Mouse (Mus musculus) cerebellum, postnatal 25 days (tissue): ENCODE measurements around the gene Kcnk18.

Experiments
- DNase-seq, 2 experiments: peaks; one replicate each; pipeline ENCODE4 v3.0.0; 2021; ENCODE audit warnings: mixed read lengths in 2 of 2

Kcnk18 gene

DNA sequence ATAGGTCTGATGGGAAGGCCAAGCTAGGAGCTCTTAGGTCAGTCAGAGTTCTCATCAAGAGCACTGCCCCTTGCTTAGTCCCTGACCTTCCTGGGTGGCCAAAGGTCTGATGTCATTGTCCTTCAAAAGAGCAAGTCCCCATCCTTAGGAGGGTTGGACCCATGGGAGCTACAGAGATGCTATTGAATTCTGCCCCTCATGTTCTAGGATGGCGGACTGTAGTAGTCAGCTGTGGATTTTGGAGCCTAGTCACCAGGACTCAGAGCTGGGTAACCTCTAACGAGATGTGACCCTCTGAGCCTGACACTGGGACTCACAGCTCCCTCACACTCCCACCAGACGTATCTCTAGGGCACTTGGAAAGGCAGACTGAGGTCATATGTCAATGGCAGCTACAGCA, 9.4 kb downstream of the Kcnk18 start:
- DNase-seq, result no peak

DNA sequence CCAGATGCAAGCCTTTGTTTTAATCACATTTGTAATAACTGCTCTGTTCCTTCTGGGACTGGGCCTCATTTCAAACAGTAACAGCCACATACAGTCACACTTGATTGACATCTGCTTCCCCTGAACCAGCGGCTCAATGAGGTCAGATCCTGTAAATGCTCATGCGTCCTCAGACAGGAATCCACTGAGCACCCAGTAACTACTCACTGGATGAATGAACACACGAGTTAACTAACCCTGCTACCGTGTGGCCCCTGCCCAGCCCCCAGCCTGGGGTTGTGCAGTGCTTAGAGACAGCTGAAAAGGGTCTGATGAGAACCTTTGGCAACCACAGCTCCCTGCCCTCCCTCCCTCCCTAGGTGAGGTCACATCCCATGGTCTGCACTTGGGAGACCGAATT, 13.8 kb downstream of the Kcnk18 start:
- no peak for DNase-seq

GRCm38 (mm10) chr19:59235001-59235400, 16.0 kb downstream of the Kcnk18 start:
- DNase-seq, result no peak

DNA sequence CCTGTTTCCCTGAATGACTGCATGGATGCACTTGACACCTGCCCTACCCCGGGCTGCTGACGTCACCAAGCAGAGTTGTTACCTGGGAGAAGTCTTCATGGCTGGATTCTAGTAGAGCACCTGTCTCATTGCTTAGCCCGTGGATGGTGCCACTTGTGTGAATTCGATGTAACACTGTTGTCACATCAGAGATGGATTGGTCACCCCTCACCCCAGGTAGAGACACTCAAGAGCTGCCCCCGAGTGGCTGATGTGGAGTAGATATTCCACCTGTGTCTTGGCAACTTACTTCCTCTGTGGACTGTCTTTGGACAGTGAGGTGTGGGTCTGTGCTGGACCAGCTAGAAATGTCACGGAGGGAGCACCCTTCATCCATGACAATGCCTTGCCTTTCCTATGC, 17.0 kb downstream of the Kcnk18 start:
- DNase-seq, result no peak

DNA sequence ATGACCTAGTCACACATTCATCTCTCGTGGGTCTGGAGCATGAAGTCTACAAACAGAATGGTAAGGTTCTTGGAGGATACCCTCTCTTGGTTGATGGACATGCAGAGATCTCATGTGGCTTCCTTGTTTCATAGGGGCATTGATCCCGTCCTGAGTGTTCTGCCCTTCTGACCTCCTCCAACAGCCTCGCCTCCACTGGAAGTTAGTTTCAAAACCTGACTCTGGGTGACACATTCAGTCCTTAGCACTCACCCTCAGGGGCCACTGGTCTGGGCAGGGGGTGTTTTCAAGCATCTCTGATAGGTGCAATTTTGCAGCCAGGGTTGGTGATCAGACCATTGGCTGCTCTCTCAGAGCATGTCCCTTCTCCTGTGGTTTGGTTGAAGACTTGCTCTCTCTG, 19.6 kb downstream of the Kcnk18 start:
- DNase-seq, result no peak

DNA sequence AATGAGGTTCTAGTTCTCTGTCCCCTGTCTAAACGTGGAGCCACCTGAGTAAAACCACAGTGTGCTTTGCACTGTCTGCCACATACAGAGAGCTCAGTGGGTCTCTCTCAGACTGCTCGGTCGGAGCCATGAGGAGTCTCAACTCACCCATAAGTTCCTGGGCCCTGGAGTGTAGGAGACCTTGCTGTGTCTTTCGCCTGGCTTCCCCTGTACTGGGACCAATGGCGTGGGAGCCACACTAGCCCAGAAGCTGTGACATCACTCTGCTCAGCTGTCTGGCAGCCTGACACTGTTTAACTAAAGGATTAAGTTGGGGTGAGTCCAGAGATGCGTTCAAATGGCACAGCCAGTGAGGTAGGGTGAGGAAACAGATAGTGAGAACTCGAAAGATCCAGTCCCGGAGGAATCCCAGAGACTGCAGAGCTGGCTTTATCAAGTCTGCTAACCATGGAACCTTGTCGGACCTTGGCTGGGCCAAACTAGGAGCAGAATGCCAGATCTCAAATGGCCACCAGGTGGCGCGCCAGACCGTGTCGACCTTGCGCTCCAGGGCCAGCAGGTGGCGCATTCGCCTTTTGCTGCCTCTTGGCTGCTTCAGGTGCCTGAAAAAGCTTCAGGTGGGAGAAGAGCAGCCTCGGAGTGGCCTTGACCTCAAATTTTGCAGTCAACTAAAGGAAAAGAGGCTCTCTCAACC, 20.3 kb downstream of the Kcnk18 start:
- DNase-seq, result peak; percentile 90 to 92

DNA sequence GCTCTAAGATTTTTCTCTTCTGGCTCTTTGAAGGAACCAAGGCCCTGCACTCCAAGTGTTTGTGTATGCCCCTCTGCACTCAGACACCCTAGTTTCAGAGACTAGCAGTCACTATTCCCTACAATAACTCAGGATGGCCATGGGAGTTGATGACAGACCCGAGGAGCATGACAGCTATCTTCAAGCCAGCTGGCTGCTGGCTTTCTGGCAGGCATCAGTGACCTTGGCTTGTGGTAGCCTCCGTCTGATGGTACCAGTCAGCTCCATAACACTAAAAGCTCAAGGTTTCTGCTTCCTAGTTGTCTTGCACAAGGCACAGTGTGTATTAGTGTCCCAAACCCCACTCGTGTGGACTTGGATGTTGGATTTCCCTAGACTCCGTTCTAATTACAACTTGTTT, 23.0 kb downstream of the Kcnk18 start:
- no peak for DNase-seq

- no peak for DNase-seq
Observed at GRCm38 (mm10) chr19:59243057-59243456, 24.0 kb downstream of the Kcnk18 start.

DNA sequence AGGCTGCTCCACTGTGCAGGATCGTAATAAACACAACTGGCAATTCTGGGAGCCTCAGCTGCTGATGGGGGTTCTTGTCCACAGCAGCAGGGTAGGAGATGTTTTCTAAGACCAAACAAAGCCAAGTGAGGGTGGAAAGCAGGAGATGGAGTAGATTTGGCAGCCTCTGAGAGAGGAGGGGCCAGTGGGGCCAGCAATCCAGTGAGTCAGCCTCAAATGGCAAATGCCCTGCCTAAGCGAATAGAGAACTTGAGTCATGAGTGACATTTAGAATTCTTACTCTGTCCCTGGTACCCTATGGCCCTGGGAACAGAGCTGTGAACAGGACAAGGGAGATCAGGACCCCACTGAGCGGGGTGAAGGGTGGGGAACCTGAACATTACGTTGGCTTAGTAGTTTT, 29.1 kb downstream of the Kcnk18 start:
- DNase-seq, result no peak

GRCm38 (mm10) chr19:59248553-59249286, 29.7 kb downstream of the Kcnk18 start:
- DNase-seq, result no peak

GRCm38 (mm10) chr19:59252651-59253050, 33.6 kb downstream of the Kcnk18 start:
- DNase-seq, result no peak

DNA sequence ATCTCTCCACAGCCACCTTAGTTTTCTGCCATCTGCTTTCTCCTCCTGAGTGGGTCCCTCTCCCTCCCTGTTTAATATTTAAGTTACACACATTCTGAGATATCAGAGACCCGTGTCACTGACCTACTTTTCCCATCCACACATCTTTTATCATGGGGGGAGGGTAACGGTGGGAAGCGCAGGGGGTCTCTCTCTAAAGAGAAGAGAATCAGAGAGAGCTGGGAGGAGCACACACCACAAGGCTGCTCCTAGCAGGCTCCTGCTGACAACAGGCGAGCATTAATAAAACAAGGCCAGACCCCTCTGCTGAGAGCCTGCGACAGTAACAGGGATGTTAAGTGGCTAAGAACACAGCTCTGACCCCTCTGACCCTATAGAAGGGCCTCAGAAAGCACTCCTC, 40.6 kb downstream of the Kcnk18 start:
- no peak for DNase-seq

DNA sequence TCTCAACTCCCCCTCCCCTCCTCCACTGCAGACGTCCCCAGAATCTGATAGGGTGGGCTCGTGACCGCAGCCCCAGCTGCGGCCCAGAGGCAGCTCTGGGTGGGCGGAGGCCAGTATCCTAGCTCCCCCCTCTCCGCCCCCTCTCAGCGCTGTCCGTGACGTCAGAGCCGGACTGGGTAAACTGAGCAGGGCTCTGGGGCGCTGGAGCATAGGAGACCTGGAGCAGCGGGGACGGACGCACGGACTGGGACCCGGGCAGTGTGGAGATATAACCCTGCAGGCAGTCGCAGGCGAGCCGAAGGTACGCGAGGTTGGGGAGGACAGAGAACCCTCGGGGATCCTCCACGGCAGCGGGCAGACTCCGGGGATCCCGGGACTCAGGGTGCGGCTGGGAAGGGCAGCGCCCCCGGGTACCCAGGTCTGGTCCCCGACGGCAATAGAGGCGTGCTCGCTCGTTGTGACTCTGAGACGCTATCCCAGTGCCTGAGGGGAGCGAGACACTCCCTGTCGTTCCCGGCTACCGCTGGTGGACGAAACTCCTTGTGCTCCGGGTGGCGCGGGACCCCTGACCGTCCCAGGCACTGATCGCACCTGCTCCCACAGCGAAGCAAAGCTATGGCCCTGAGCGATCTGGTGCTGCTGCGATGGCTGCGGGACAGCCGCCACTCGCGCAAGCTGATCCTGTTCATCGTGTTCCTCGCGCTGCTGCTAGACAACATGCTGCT, 41.9 kb downstream of the Kcnk18 start, which contains the start of gene Slc18a2:
Gene Slc18a2, plus strand, starts transcription at position 179 of the 725 bp plus-strand sequence.
- no peak for DNase-seq

- DNase-seq, result no peak
Observed at GRCm38 (mm10) chr19:59261604-59262003, 42.6 kb downstream of the Kcnk18 start.

DNA sequence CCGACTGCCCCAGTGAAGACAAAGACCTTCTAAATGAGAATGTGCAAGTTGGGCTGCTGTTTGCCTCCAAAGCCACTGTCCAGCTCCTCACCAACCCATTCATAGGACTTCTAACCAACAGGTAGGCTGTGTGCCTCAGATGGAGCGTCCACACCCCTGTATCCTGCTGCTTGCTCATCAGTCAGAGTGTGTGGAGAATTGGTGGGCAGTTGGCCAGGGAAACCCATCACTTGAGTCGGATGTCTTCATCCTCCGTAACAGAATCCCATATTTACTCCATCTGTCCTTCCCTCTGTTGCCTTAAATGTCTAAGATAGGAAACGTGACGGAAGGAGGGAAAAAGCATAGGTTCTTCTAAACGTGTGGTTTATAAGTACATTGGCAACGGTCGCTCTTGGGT, 44.2 kb downstream of the Kcnk18 start:
- no peak for DNase-seq

- no peak for DNase-seq
Observed at GRCm38 (mm10) chr19:59264838-59265532, 46.0 kb downstream of the Kcnk18 start.

GRCm38 (mm10) chr19:59265907-59266306, 46.9 kb downstream of the Kcnk18 start:
- no peak for DNase-seq

GRCm38 (mm10) chr19:59267417-59267963, 48.5 kb downstream of the Kcnk18 start:
- DNase-seq, result no peak

DNA sequence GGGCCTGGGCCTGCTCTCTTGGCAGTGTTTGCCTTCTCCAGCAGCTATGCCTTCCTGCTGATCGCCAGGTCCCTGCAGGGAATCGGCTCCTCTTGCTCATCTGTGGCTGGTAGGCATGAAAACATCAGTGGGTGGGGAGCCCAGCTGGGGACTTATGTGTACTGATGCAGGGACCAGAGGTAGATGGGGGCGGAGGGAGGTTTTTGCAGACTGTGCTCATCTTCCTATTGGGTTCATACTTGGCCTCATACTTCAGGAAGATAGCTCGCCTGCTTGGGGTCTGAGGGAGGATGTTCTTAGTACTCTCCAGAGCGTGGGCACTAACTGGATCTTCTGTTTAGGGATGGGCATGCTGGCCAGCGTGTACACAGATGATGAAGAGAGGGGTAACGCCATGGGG, 54.2 kb downstream of the Kcnk18 start:
- no peak for DNase-seq

DNA sequence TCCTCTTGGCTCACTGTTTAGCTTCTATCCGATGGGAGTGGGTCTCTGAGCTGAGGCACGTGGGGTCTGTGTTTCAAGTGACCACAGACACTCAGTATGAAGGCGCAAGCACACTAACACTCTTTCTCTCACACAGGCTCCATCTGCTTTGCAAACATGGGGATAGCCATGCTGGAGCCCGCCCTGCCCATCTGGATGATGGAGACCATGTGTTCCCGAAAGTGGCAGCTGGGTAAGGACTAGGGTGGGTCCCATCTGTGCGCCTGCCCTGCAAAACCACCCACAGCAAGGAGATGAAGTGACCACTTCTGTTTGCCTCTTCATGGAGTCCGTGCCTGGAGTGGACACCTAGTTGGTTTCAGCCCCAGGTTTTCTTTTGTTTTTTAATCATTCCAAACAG, 57.3 kb downstream of the Kcnk18 start:
- no peak for DNase-seq

DNA sequence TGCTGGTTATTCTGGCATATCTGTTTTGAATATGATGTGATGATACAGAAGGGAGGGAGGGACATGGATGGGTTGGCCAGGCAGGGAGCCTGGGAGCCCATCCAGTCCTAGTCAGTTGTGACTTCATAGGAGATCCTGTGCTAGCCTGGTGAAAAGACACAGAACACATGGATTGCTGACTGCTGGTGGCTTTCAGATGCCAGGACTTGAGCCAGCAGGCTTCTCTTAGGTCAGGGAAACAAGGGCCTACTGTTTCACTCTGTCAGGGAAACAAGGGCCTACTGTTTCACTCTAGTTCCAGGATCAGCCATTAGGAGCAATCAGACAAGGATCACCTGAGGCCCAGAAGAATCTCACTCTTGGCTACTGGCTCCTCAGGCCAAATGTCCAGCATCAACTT, 61.8 kb downstream of the Kcnk18 start:
- no peak for DNase-seq

DNA sequence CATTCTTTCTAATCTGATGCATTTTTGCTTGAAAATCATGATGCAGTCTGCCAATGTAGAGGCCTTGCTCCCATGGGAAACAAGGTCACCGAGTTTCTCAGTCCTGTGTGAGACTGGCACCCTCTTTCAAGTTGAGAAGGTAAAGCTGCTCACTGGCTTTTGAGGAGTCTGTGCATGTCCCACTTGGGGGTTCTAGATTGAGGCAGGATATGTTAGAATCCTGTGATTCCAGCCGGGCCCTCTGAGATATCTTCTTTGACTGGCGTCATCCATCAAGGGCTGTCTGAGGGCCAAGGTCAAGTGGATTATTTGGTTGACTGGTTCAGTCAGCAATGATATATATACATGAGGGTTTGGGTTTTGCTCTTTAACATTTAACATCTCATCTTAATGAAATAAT, 63.0 kb downstream of the Kcnk18 start:
- DNase-seq, result no peak
